Mouse (Mus musculus) forebrain, embryonic 11.5 days (tissue): ENCODE measurements around the gene Pfn1. TPM values are rescaled to one million over a fixed set of nuclear protein-coding genes. Genes with fewer than 3 reads are reported as not detected.
A peak's percentile ranks its signal among the peaks of the same experiment; 100 is the strongest.

Experiments
- ATAC-seq: fragments of 200-750 bp; cut with Nextera tagmentation; replicated peaks from 2 replicates; pipeline ENCODE4 v1.8.0; 2017; ENCODE audit warnings: moderate TSS enrichment; ENCODE audit not compliant: low FRiP score
- DNase-seq: peaks from one replicate; pipeline ENCODE4 v3.0.0-alpha.2; 2017; ENCODE audit warnings: low spot score
- H3K27ac ChIP-seq: fragments of 300-500 bp; sonication (generic); 2 replicates; pipeline ENCODE4 v1.5.1; 2014; ENCODE audit warnings: low read depth, low read length
- H3K27me3 ChIP-seq: fragments of 300-500 bp; sonication (generic); 2 replicates; pipeline ENCODE4 v1.6.1; 2014; ENCODE audit warnings: mild to moderate bottlenecking, low read length, mixed read lengths; ENCODE audit not compliant: control insufficient read depth, insufficient read depth
- H3K36me3 ChIP-seq: fragments of 300-500 bp; sonication (generic); 2 replicates; pipeline ENCODE4 v1.6.1; 2014; ENCODE audit warnings: mild to moderate bottlenecking, low read length, moderate library complexity, mixed read lengths; ENCODE audit not compliant: control insufficient read depth, insufficient read depth
- H3K4me1 ChIP-seq: fragments of 300-500 bp; sonication (generic); replicated peaks from 2 replicates; pipeline ENCODE4 v1.6.1; 2014; ENCODE audit warnings: low read length, mixed read lengths; ENCODE audit not compliant: control insufficient read depth, insufficient read depth
- H3K4me2 ChIP-seq: fragments of 300-500 bp; sonication (generic); 2 replicates; pipeline ENCODE4 v1.6.1; 2014; ENCODE audit warnings: low read depth, mild to moderate bottlenecking, low read length, moderate library complexity, mixed read lengths; ENCODE audit not compliant: severe bottlenecking
- H3K4me3 ChIP-seq: fragments of 300-500 bp; sonication (generic); 2 replicates; pipeline ENCODE4 v1.5.1; 2014; ENCODE audit warnings: low read depth, low read length
- H3K9ac ChIP-seq: fragments of 300-500 bp; sonication (generic); 2 replicates; pipeline ENCODE4 v1.6.1; 2014; ENCODE audit warnings: low read length
- H3K9me3 ChIP-seq: fragments of 300-500 bp; sonication (generic); 2 replicates; pipeline ENCODE4 v1.6.1; 2016; ENCODE audit warnings: low read length, mixed read lengths; ENCODE audit not compliant: control insufficient read depth
- WGBS: fragments of 180-500 bp; shearing (Covaris S2); extraction: QIAGEN DNeasy Blood & Tissue Kit; methylation state at CpG from one replicate; pipeline ENCODE4 v1.1.7; 2014; 5-methylcytosine and 5-hydroxymethylcytosine counted together
- polyA plus RNA-seq: library from polyadenylated mRNA; unstranded; fragments of >200 nt; fragmentation: Nextera tagmentation; extraction: Ambion mirVana; gene quantifications from 2 replicates; pipeline ENCODE4 v1.2.1, GENCODE M21; 2014

Pfn1 gene
- polyA plus RNA-seq, 1 experiment from 2014 or later: 1,387 TPM

- Histone ChIP-seq H3K4me1 (peaks cover 9% of the 10 kb centered on the region; the same call in 1 of the 2 replicates), H3K36me3 (no peaks in the 10 kb centered on the region), H3K4me2 (no peak overlapping the region), H3K27ac (no peak overlapping the region), H3K9ac (no peak overlapping the region), H3K4me3 (no peak overlapping the region), H3K27me3 (no peaks in the 10 kb centered on the region), H3K9me3 (no peaks in the 10 kb centered on the region)
- DNase-seq (no peak), ATAC-seq (no peak)
- 66% methylated on average over 3 of the region's 3 CpGs for WGBS
Observed at GRCm38 (mm10) chr11:70697376-70697775, 42.9 kb upstream of the Pfn1 start.

DNA sequence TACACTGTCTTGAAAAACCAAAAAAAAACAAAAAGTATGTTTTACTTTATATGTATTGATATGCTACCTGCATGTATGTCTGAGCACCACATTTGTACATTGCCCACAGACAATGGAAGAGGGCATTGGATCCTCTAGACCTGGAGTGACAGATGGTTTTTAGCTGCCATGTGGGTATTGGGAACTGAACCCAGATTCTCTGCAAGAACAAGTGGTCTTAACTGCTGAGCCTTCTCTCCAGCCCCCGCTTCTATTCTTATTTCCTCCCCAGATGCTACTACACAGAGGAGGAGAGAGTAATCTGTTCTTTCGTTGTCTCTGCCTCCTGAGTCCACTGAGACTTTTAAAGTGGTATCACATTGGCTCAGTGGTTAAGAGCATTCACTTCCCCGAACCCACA is 39.1 kb upstream of the Pfn1 start:
- no peak overlapping the region for H3K4me2 ChIP-seq
- no peaks in the 10 kb centered on the region for H3K9me3 ChIP-seq
- no peak overlapping the region for H3K27ac ChIP-seq
- H3K4me1 ChIP-seq: peaks cover 3% of the 10 kb centered on the region
- DNase-seq (no peak), ATAC-seq (no peak)
- H3K4me3 ChIP-seq: no peak overlapping the region
- 72% methylated on average over 3 of the region's 3 CpGs for WGBS
- no peak overlapping the region for H3K9ac ChIP-seq
- no peaks in the 10 kb centered on the region for H3K27me3 ChIP-seq
- H3K36me3 ChIP-seq: no peaks in the 10 kb centered on the region

DNA sequence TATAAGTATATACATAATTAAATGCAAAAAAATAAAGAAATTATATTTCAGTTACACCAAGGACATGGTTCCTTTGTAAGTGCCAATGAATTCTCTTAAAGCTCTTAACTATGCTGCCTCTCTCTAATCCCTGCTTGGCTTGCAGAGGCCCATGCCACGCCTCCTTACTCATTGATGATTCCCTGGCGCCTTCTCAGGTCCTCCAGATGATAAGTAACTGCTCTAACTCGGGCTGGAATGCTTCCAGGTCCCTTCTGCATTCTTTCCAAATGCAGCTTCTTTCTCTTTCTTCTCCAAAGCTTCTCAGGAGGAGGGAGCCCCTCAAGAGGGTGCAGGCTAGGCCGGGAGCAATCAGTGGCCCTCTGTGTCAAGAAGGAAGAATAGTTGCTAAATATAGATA is 35.1 kb upstream of the Pfn1 start:
- Histone ChIP-seq H3K36me3 (no peaks in the 10 kb centered on the region; the same call in 1 of the 2 replicates), H3K9ac (no peak overlapping the region), H3K4me3 (no peak overlapping the region), H3K9me3 (no peaks in the 10 kb centered on the region), H3K4me1 (peaks cover 8% of the 10 kb centered on the region), H3K4me2 (no peak overlapping the region), H3K27me3 (no peaks in the 10 kb centered on the region), H3K27ac (no peak overlapping the region)
- no peak for ATAC-seq
- no peak for DNase-seq
- 51% methylated on average over 4 of the region's 4 CpGs for WGBS

DNA sequence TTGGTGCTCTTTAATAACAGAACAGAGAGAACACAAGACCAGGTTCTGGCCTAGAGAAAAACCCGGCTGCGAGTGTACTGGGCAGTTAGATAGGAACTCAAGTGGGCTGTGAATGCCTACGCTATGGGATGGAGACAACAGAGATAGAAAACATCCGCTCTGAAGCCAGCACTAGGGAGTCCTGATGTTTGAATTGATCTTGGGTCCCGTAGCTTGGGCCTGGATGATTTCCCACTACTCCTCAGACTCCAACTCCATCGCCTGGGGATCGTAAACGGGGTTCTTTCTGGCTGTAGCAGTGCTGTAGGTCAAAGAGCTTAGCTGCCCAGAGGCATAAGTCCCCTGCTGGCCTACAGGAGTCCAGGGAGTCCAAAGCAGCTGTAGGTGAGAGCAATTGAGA is 33.9 kb upstream of the Pfn1 start:
- 12% methylated on average over 8 of the region's 8 CpGs for WGBS
- Histone ChIP-seq H3K9me3 (no peaks in the 10 kb centered on the region), H3K9ac (peak overlapping the region; percentile 75), H3K27ac (no peak overlapping the region), H3K4me2 (peak overlapping the region; percentile 77), H3K4me3 (peak overlapping the region; percentile 65), H3K36me3 (no peaks in the 10 kb centered on the region; the same call in 1 of the 2 replicates), H3K27me3 (no peaks in the 10 kb centered on the region), H3K4me1 (peaks cover 8% of the 10 kb centered on the region)
- ATAC-seq (no peak), DNase-seq (no peak)

GRCm38 (mm10) chr11:70687601-70688199 is 33.3 kb upstream of the Pfn1 start, which contains the start of gene Camta2:
TSS of gene Camta2 (minus strand) at chr11:70688105.
- no peaks in the 10 kb centered on the region for H3K27me3 ChIP-seq
- peak within 1 kb of the TSS; percentile 47; the same call in 1 of the 2 replicates for H3K27ac ChIP-seq
- peak within 1 kb of the TSS; percentile 77 for H3K4me2 ChIP-seq
- peak within 1 kb of the TSS; percentile 65 for H3K4me3 ChIP-seq
- H3K9ac ChIP-seq: peak within 1 kb of the TSS; percentile 75
- H3K36me3 ChIP-seq: no peaks in the 10 kb centered on the region; the same call in 1 of the 2 replicates
- WGBS: under 1% methylated on average over 55 of the region's 55 CpGs
- ATAC-seq: peak; percentile 81
- H3K4me1 ChIP-seq: peaks cover 8% of the 10 kb centered on the region
- H3K9me3 ChIP-seq: no peaks in the 10 kb centered on the region
- DNase-seq: peak; percentile 91

DNA sequence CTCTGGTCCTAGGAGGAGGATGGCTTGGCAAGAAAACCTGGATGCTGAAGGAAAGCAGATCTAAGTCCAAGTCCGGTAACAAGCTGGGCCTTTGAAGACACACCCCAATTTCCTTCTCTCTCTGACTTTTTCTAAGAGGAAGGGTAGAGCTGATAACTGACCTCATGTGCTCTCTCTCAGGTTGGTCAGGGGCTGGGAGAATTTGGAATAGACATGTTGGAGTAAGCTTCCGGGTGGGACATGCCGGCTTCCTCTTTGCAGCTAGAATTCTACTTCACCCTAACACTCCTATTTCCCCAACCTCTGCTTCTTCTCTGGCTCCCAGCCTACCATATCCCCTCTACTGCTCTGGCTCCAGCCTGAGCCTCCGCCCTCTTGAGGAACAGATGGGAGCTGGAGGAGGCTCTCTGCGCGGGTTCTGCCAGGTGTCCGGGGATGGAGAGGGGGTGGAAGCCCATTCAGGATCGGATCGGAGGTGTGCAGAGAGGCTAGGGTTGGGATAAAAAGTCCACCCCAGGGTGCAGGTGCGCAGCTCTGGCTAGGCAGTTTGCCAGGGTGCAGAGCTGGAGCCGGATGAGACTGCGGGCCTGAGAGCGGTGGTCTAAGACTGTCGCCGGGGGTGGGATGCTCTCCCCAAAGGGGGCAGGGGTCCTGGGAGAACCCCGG is 32.6 kb upstream of the Pfn1 start:
- no peaks in the 10 kb centered on the region; the same call in 1 of the 2 replicates for H3K36me3 ChIP-seq
- peak overlapping the region; percentile 47; the same call in 1 of the 2 replicates for H3K27ac ChIP-seq
- no peaks in the 10 kb centered on the region for H3K27me3 ChIP-seq
- ATAC-seq (peak; percentile 64), DNase-seq (no peak)
- peak overlapping the region; percentile 75 for H3K9ac ChIP-seq
- peak overlapping the region; percentile 77 for H3K4me2 ChIP-seq
- H3K4me3 ChIP-seq: peak overlapping the region; percentile 65
- H3K4me1 ChIP-seq: peaks cover 13% of the 10 kb centered on the region
- no peaks in the 10 kb centered on the region for H3K9me3 ChIP-seq
- 4% methylated on average over 16 of the region's 16 CpGs for WGBS

- no peak overlapping the region for H3K4me2 ChIP-seq
- no peak for ATAC-seq
- 89% methylated on average over 5 of the region's 5 CpGs for WGBS
- H3K4me1 ChIP-seq: peaks cover 14% of the 10 kb centered on the region
- H3K9me3 ChIP-seq: no peaks in the 10 kb centered on the region
- H3K27me3 ChIP-seq: no peaks in the 10 kb centered on the region
- H3K36me3 ChIP-seq: no peaks in the 10 kb centered on the region; the same call in 1 of the 2 replicates
- no peak for DNase-seq
- H3K9ac ChIP-seq: no peak overlapping the region
- no peak overlapping the region for H3K27ac ChIP-seq
- H3K4me3 ChIP-seq: no peak overlapping the region
Observed at GRCm38 (mm10) chr11:70683640-70684039, 29.2 kb upstream of the Pfn1 start.

- Histone ChIP-seq H3K9ac (no peak overlapping the region), H3K36me3 (no peaks in the 10 kb centered on the region; the same call in 1 of the 2 replicates), H3K9me3 (no peaks in the 10 kb centered on the region), H3K4me3 (no peak overlapping the region), H3K4me1 (peaks cover 10% of the 10 kb centered on the region; the same call in 1 of the 2 replicates), H3K27me3 (no peaks in the 10 kb centered on the region), H3K27ac (peak overlapping the region; percentile 8), H3K4me2 (0 out of 2 replicates have a peak overlapping the region, but pooled peaks have one; percentile 18)
- DNase-seq (peak; percentile 73), ATAC-seq (peak; percentile 91)
- WGBS: 5% methylated on average over 11 of the region's 11 CpGs
Observed at GRCm38 (mm10) chr11:70681897-70682581, 27.6 kb upstream of the Pfn1 start.
